Mouse (Mus musculus) cerebellum, adult 11-12 months (tissue): ENCODE measurements at regions not wholly inside any gene's neighbourhood (a gene's known extent, or its start where the extent isn't known, plus 50 kb on each side); places are given as distances from the start of the nearest gene placed in this dataset.

Experiments
- DNase-seq: peaks from one replicate; pipeline ENCODE4 v3.0.0; 2022

- DNase-seq = no peak
Measured at GRCm38 (mm10) chr8:15734461-15734860, 688.6 kb upstream of the BB014433 start.

DNA sequence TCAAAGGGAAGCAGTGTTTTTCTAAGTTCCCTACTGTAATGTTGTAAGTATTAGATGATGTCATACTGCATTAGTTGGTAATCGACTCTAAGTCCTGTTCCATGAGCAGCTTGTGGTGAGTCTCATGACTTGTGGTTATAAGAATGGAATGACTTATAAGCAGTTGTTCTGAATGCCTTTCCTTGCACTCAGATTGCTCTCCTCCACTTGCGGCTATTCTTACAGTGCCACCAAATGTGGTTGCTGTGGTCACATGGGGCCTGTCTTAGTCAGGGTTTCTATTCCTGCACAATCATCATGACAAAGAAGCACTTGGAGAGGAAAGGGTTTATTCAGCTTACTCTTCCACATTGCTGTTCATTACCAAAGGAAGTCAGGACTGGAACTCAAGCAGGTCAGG, 685.4 kb upstream of the BB014433 start:
- no peak for DNase-seq

- peak; percentile 16 for DNase-seq
Measured at GRCm38 (mm10) chr8:15729075-15729474, 683.2 kb upstream of the BB014433 start.

DNA sequence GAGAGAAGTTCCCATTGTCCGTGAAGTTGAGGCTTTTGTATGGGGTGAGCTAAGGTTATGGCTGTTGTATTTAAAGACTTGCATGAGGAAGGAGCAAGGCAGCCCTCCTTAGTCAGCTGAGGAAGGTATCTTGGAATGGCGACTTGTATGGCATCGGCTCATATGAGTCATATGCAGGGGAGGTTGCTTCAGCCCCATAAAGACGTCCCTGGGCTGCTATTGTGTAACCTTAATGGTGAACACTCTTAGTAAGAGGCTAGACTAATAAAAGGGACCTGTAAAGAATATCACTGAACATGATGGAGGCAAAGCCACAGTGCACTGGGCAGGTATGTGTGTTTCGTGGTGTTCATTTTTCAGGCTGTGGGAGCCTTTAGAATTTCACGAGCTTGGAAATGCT, 680.4 kb upstream of the BB014433 start:
- no peak for DNase-seq
